Mouse (Mus musculus): ENCODE results near the gene Hdgfl3.

GRCm38 (mm10) chr7:81973939-81974338, 39.7 kb upstream of the Hdgfl3 start:
- no peak for TF ChIP-seq NELFE (IDR thresholded peaks at IDR 0.05; ENCODE audit: low read depth, low read length)
- TF ChIP-seq CTCF (conservative IDR thresholded peaks at IDR 0.05 in 1 of 2, IDR thresholded peaks at IDR 0.05 in 1 of 2; ENCODE audit: low read depth in 2 of 2, low read length in 2 of 2) = no peak
- TF ChIP-seq POLR2A (IDR thresholded peaks at IDR 0.05; ENCODE audit: low read depth, low read length) = no peak
- no peak for TF ChIP-seq JUN (IDR thresholded peaks at IDR 0.05; ENCODE audit: insufficient read depth, low read depth, low read length)
- TF ChIP-seq USF2 (conservative IDR thresholded peaks at IDR 0.05; ENCODE audit: low read depth, low read length) = no peak
- no peak for TF ChIP-seq MEF2A (IDR thresholded peaks at IDR 0.05; ENCODE audit: borderline replicate concordance, low read depth, low read length)
- TF ChIP-seq UBTF (IDR thresholded peaks at IDR 0.05; ENCODE audit: low read depth, low read length) = no peak
- TF ChIP-seq EP300 (IDR thresholded peaks at IDR 0.05; ENCODE audit: low read length) = no peak
- TF ChIP-seq CHD2 (IDR thresholded peaks at IDR 0.05; ENCODE audit: low read length) = no peak
- TF ChIP-seq ZC3H11A (IDR thresholded peaks at IDR 0.05; ENCODE audit: low read depth, low read length) = no peak
- TF ChIP-seq CHD1 (IDR thresholded peaks at IDR 0.05; ENCODE audit: low read depth, low read length) = no peak
- no peak for TF ChIP-seq MAZ (IDR thresholded peaks at IDR 0.05; ENCODE audit: low read depth, low read length)
- TF ChIP-seq MYC (IDR thresholded peaks at IDR 0.05; ENCODE audit: low read depth, low read length) = no peak
- TF ChIP-seq ZNF384 (IDR thresholded peaks at IDR 0.05; ENCODE audit: low read depth, low read length) = no peak
